Mouse (Mus musculus): ENCODE data around the gene Ltbp4. TPM values are rescaled to one million over a fixed set of nuclear protein-coding genes. Genes with fewer than 3 reads are reported as not detected.

Ltbp4 gene
- polyA plus RNA-seq, 1 experiment, result 24.4 TPM

GRCm38 (mm10) chr7:27255721-27256120 is 81.8 kb downstream of the Ltbp4 start:
- DNase-seq (ENCODE audit: low read depth), result no peak
- TF ChIP-seq CTCF (IDR thresholded peaks at IDR 0.05; ENCODE audit: borderline replicate concordance, extremely low read depth, insufficient read depth, insufficient read length), result peak; percentile 38; the same call in 1 of the 2 replicates
- TF ChIP-seq POLR2A (IDR thresholded peaks at IDR 0.05; ENCODE audit: borderline replicate concordance, extremely low read depth, insufficient read depth, insufficient read length, poor library complexity, severe bottlenecking), result no peak

Other genes with a start within 250 kb of the Ltbp4 start
- gene Cyp2f2, start 217.8 kb downstream of the Ltbp4 start, polyA plus RNA-seq (2012; rRNA removed), result 0.05 TPM in 1 of 2 replicates, not detected in the other
- not detected in 2 replicates for gene Cyp2t4, start 184.0 kb downstream of the Ltbp4 start, polyA plus RNA-seq (2012; rRNA removed)
- gene Egln2, start 170.9 kb downstream of the Ltbp4 start, polyA plus RNA-seq (2012; rRNA removed), result 129 and 131 TPM in 2 replicates
- gene Rab4b, start 158.8 kb downstream of the Ltbp4 start, polyA plus RNA-seq (2012; rRNA removed), result 81.4 and 86.7 TPM in 2 replicates
- gene Gm21983, start 156.6 kb downstream of the Ltbp4 start, polyA plus RNA-seq (2012; rRNA removed), result 0.16 TPM in 1 of 2 replicates, not detected in the other
- gene Mia, start 156.5 kb downstream of the Ltbp4 start, polyA plus RNA-seq (2012; rRNA removed), result 12.3 and 14.6 TPM in 2 replicates
- gene BC024978, start 141.9 kb downstream of the Ltbp4 start, polyA plus RNA-seq (2012; rRNA removed), result 11.9 and 13.2 TPM in 2 replicates
- gene Snrpa, start 141.4 kb downstream of the Ltbp4 start, polyA plus RNA-seq (2012; rRNA removed), result 320 and 444 TPM in 2 replicates
- 15.3 and 15.9 TPM in 2 replicates for gene Itpkc, start 109.0 kb downstream of the Ltbp4 start, polyA plus RNA-seq (2012; rRNA removed)
- 42.6 and 50.1 TPM in 2 replicates for gene Coq8b, start 104.7 kb downstream of the Ltbp4 start, polyA plus RNA-seq (2012; rRNA removed)
- gene Numbl, start 79.3 kb downstream of the Ltbp4 start, polyA plus RNA-seq (2012; rRNA removed), result 109 and 112 TPM in 2 replicates
- gene Shkbp1, start 18.3 kb upstream of the Ltbp4 start, polyA plus RNA-seq (2012; rRNA removed), result 142 and 232 TPM in 2 replicates
- gene Gm20479, start 19.7 kb upstream of the Ltbp4 start, polyA plus RNA-seq (2012; rRNA removed), result 0.20 TPM in 1 of 2 replicates, not detected in the other
- gene Sptbn4, start 110.0 kb upstream of the Ltbp4 start, polyA plus RNA-seq (2012; rRNA removed), result 21.0 and 30.4 TPM in 2 replicates
- gene Blvrb, start 110.3 kb upstream of the Ltbp4 start, polyA plus RNA-seq (2012; rRNA removed), result 13.9 and 19.1 TPM in 2 replicates
- gene Sertad3, start 136.1 kb upstream of the Ltbp4 start, polyA plus RNA-seq (2012; rRNA removed), result 7.8 and 12.6 TPM in 2 replicates
- 4.7 and 5.7 TPM in 2 replicates for gene Sertad1, start 149.2 kb upstream of the Ltbp4 start, polyA plus RNA-seq (2012; rRNA removed)
- gene Prx, start 161.6 kb upstream of the Ltbp4 start, polyA plus RNA-seq (2012; rRNA removed), result 1.8 and 2.4 TPM in 2 replicates
- 1.5 and 1.8 TPM in 2 replicates for gene Hipk4, start 185.6 kb upstream of the Ltbp4 start, polyA plus RNA-seq (2012; rRNA removed)
- 192 and 200 TPM in 2 replicates for gene Pld3, start 215.5 kb upstream of the Ltbp4 start, polyA plus RNA-seq (2012; rRNA removed)
- 42.8 and 52.7 TPM in 2 replicates for gene 2310022A10Rik, start 215.5 kb upstream of the Ltbp4 start, polyA plus RNA-seq (2012; rRNA removed)

Measured in brain, embryonic 14.5 days (tissue).